Mouse (Mus musculus): ENCODE measurements around the gene Gm17727. TPM values are rescaled to one million over a fixed set of nuclear protein-coding genes. Genes with fewer than 3 reads are reported as not detected.
"Not testable (repeated sequence)": the region's sequence is repeated elsewhere in the genome, so short reads cannot be mapped to it uniquely, and the experiment has no call there.

Gene Gm17727
- total RNA-seq (2018; cell fraction: chromatin; rRNA removed) = not detected
- not detected for total RNA-seq (2018; cell fraction: cytosol; rRNA removed)
- not detected for total RNA-seq (2018; cell fraction: nucleus; rRNA removed)
- not detected in 3 replicates for polyA plus RNA-seq (2018)

- no peaks in the 10 kb centered on the region for H3K79me2 ChIP-seq (ENCODE audit: inconsistent target)
- H3K27ac ChIP-seq = no peak within 1 kb of the TSS
- WGBS (ENCODE audit: missing documents) = 60% methylated on average over 3 of the region's 3 CpGs
- no peak within 1 kb of the TSS for H3K4me3 ChIP-seq (ENCODE audit: inconsistent target)
- H3K36me3 ChIP-seq (ENCODE audit: inconsistent target) = no peaks in the 10 kb centered on the region
Measured at GRCm38 (mm10) chr9:35778009-35778408, at the start of gene Gm17727. Gene Gm17727, minus strand, starts transcription at chr9:35778109.

GRCm38 (mm10) chr9:35817881-35818280, 40.0 kb upstream of the Gm17727 start:
- H3K79me2 ChIP-seq (ENCODE audit: inconsistent target); H3K4me3 ChIP-seq (ENCODE audit: inconsistent target); H3K36me3 ChIP-seq (ENCODE audit: inconsistent target); H3K27ac ChIP-seq: not testable (repeated sequence)
- WGBS (ENCODE audit: missing documents) = 90% methylated on average over 10 of the region's 15 CpGs

- H3K36me3 ChIP-seq (ENCODE audit: inconsistent target) = no peaks in the 10 kb centered on the region
- H3K27ac ChIP-seq = no peak overlapping the region
- H3K4me3 ChIP-seq (ENCODE audit: inconsistent target) = no peak overlapping the region
- H3K79me2 ChIP-seq (ENCODE audit: inconsistent target) = no peaks in the 10 kb centered on the region
Measured at GRCm38 (mm10) chr9:35798146-35798545, 20.2 kb upstream of the Gm17727 start.

GRCm38 (mm10) chr9:35790001-35790400, 12.1 kb upstream of the Gm17727 start, which contains the start of the genes Gm27235 and D730048I06Rik:
Gene Gm27235, minus strand, starts transcription at chr9:35790101.
Gene D730048I06Rik, minus strand, starts transcription at chr9:35790112.
- H3K27ac ChIP-seq = no peak within 1 kb of the TSS
- H3K79me2 ChIP-seq (ENCODE audit: inconsistent target) = no peaks in the 10 kb centered on the region
- no peak within 1 kb of the TSS for H3K4me3 ChIP-seq (ENCODE audit: inconsistent target)
- no peaks in the 10 kb centered on the region for H3K36me3 ChIP-seq (ENCODE audit: inconsistent target)
- WGBS (ENCODE audit: missing documents) = 94% methylated on average over 3 of the region's 3 CpGs

- Histone ChIP-seq H3K36me3 (ENCODE audit: inconsistent target) (no peaks in the 10 kb centered on the region), H3K27ac (no peak overlapping the region), H3K79me2 (ENCODE audit: inconsistent target) (no peaks in the 10 kb centered on the region), H3K4me3 (ENCODE audit: inconsistent target) (no peak overlapping the region)
Measured at GRCm38 (mm10) chr9:35756843-35757242, 21.1 kb downstream of the Gm17727 start.

GRCm38 (mm10) chr9:35740749-35741148, 37.2 kb downstream of the Gm17727 start, which contains the start of gene Gm17677:
Gene Gm17677, plus strand, starts transcription at chr9:35741049.
- H3K4me3 ChIP-seq (ENCODE audit: inconsistent target) = no peak within 1 kb of the TSS
- no peaks in the 10 kb centered on the region for H3K36me3 ChIP-seq (ENCODE audit: inconsistent target)
- no peaks in the 10 kb centered on the region for H3K79me2 ChIP-seq (ENCODE audit: inconsistent target)
- H3K27ac ChIP-seq = no peak within 1 kb of the TSS

Other genes starting within 250 kb of the Gm17727 start
- not detected in 3 replicates for gene Ddx25, start 219.6 kb downstream of the Gm17727 start, polyA plus RNA-seq (2018)
- 6.9 to 8.5 TPM (median 8.3 TPM) in 3 replicates for gene Pus3, start 219.5 kb downstream of the Gm17727 start, polyA plus RNA-seq (2018)
- gene Pate2, start 207.8 kb downstream of the Gm17727 start, polyA plus RNA-seq (2018) = 0.23 TPM in 1 of 3 replicates, not detected in the others
- 1.7 to 3.0 TPM (median 2.2 TPM) in 3 replicates for gene Hyls1, start 207.7 kb downstream of the Gm17727 start, polyA plus RNA-seq (2018)
- not detected in 3 replicates for gene Pate4, start 166.2 kb downstream of the Gm17727 start, polyA plus RNA-seq (2018)
- gene Pate3, start 129.9 kb downstream of the Gm17727 start, polyA plus RNA-seq (2018) = not detected in 3 replicates
- not detected in 3 replicates for gene Pate1, start 90.7 kb downstream of the Gm17727 start, polyA plus RNA-seq (2018)
- not detected in 3 replicates for gene Gm17677, start 37.1 kb downstream of the Gm17727 start, polyA plus RNA-seq (2018)
- not detected in 3 replicates for gene Gm27235, start 12.0 kb upstream of the Gm17727 start, polyA plus RNA-seq (2018)
- gene D730048I06Rik, start 12.0 kb upstream of the Gm17727 start, polyA plus RNA-seq (2018) = not detected in 3 replicates
- gene 9230110F15Rik, start 66.0 kb upstream of the Gm17727 start, polyA plus RNA-seq (2018) = not detected in 3 replicates
- gene 9230113P08Rik, start 130.3 kb upstream of the Gm17727 start, polyA plus RNA-seq (2018) = not detected in 3 replicates

Measured in macrophage (primary cell).